Mouse (Mus musculus): ENCODE results near the gene Srgap2.

Gene Srgap2

DNA sequence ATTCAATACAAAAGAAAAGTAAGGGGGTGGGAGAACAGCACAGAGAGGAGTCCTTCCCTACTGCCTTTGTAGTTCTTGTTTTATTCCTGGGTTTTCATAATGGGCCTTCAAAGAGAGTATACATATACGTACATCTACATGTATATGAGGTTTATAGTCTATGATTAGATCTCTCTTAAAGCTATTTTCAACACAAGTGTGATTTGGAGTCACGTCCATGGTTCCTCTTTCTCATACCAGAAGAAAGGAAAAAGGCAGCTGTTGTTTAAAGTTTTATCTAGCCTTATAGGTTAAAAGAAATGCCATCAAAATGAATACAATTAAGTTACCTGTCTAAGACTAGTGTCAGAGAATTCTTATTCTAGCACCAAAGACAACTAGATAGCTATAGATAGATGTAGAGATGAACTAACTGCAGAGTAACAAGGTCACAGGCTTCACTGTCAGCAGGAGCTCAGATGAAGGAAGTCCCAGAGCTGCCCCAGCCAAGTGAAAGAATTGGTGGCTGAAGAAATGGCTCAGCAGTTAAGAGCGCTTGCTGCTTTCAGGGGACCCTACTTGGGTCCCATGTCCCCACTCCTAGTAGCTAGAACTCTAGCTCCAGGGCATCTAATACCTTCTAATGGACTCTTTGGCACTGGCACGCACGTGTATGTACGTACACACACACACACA is 63.1 kb downstream of the Srgap2 start:
- no peak for DNase-seq

- no peak for DNase-seq
Measured at GRCm38 (mm10) chr1:131462541-131463067, 64.5 kb downstream of the Srgap2 start.

GRCm38 (mm10) chr1:131460914-131461530 is 66.1 kb downstream of the Srgap2 start:
- DNase-seq, result no peak

GRCm38 (mm10) chr1:131455355-131455890 is 71.7 kb downstream of the Srgap2 start:
- no peak for DNase-seq

DNA sequence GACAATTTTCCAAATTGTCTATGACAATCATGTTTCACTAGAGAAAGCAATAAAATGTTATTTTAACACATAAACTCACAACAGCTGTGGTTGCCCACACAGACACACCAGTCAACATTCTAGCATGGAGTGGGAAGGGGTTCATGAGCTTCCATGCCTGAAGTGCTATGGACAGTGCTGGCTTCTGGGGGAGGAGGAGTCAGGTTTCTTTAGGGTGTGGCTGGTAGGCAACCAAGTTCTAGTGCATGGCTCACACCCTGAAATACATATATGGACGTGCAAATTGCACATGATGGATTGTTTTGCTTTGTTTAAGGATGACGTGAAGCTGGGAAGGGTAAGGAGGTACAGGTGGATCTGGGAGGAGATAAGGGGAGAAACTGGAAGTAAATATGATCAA is 72.8 kb downstream of the Srgap2 start:
- DNase-seq, result no peak

DNA sequence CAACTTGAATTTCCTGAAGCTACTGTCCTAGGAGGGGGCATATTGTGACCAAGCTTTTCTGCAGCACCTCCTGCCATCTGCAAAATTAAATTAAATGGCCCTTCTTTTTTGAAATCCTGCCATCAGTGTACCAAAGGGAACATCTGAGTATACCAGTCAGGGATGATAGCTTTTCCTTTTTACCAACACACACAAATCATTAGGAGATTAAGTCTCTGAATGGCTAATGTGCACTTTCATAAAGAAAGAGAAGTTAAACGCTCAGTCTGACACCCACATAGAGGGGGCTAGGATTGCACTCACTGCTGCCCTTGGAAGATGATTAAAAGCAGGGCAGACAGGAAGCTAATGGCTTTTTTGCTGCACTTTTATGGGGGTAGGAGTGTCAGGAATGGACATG is 73.8 kb downstream of the Srgap2 start:
- DNase-seq, result no peak

DNA sequence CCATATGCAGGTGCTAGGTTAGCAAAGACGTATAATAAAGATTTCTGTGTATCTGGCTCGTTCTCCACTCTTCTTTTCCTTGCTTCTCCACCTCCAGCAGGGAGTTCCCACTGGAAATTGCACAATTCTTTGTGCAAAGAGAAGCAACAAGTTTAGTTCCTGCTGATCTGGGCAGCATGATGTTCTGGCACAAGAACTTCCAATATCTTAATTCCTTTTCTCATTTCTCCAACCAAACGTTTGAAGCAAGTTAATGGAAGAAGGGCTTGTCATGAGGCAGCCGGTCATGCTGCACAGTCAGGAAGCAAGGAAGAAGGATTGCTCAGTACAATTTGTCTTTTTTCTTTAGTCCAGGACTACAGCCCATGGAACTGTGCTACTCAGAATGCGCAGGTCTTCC is 78.8 kb downstream of the Srgap2 start:
- DNase-seq, result no peak

- DNase-seq, result no peak
Measured at GRCm38 (mm10) chr1:131447333-131447732, 79.8 kb downstream of the Srgap2 start.

DNA sequence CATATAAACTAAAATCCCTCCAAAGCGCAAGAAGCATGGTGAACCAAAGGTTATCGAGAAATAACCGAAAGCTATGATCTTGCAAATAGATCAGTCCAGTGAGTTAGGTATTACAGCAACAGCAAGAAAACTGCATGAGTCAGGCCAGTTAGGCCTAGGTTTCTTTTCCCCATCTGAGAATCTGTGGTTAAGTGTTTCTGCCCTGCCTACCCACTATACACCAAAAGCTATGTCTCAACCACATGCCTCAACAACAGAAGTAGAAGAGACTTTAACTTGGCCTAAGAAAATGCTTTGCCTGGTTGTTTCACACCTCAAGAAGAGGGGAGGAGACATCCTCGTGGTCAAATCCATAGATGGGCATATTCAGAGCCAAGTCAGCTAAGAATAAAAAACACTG is 80.6 kb downstream of the Srgap2 start:
- DNase-seq, result no peak

DNA sequence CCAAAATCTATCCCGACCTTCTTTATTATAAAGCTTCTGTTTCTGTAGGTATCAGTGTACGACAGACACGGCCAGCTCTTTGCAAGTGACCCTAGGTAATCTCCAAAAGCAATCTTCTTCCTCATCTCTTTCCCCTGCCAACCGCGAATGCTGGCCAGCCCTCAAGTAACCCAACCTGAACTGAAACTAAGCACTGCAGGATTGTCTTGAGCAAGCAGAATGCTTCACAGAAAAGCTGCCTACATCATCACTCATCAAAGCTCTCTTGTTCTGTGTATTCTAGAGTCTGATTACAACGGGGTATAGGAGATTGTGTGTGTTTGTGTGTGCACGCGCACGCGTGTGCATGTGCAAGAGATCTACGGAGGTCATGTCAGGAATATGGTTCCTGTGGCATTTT is 88.6 kb downstream of the Srgap2 start:
- no peak for DNase-seq

GRCm38 (mm10) chr1:131437975-131438374 is 89.2 kb downstream of the Srgap2 start:
- DNase-seq, result no peak

- DNase-seq, result no peak
Measured at GRCm38 (mm10) chr1:131436609-131437008, 90.5 kb downstream of the Srgap2 start.

DNA sequence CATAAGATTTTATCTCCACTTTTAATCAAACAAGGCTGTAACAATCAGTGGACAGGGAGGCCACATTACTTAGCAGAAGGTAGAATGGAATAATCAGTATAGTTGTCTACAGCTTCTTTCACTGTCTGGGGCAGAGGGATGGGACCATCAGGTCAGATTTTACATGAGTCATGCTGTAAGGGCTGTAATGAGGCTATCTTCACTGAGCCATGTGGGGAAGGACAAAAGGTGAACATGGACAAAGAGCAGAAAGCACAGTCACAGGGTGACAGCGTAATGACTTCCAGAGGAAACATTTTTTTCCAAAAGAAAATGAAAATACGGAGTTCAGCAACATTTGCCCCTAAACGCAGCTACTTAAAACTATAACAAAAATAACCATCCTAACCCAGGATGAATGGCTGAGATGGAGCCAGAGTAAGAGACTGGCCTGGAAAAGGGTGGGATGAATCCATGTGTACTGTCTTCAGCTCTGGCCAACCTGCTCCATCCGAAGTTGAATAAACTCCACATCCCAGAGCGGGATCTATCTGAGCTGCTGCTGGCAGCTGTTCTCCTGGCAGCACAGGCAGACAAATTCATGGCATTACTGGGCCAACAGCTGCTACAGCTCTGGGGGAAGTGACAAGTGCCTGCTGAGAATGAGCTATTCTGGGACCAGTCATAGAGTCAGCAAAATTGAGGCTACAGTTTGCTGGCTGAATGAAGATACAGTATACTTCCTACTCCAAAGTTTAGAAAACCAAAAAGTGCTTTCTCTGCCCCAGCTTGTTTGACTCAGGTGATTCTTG is 95.5 kb downstream of the Srgap2 start:
- peak; percentile 30 for DNase-seq

DNA sequence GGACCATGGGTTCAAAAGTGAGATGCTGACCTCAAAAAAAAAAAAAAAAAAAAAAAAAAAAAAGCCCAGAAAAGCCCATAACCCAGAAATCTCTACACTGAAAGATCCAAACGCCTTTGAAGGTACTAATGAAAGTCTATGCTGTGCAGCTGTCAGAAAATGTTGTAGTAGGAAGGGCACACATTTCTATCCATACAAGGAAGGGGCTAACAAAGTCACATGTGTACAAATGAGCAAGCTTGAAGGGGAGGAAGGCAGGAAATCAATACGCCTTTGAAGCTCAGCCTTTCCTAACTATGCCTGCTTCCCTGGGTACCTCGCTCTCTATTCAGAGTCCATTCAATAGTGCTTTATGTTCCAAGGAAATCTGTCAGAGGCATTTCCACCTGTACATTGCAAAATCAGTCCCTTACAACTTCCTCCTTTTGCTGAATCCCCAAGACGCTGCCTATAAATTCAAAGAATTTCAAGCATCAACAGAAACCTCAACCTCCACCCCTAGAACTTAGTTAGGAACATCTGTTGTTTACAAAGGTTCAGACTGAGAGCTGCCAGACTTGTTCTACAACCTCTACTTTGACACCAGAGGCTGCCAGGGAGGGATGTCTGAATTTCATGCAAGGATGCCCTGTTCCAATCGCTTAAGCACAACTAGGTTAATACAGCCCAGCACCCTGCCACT is 99.9 kb downstream of the Srgap2 start:
- no peak for DNase-seq

DNA sequence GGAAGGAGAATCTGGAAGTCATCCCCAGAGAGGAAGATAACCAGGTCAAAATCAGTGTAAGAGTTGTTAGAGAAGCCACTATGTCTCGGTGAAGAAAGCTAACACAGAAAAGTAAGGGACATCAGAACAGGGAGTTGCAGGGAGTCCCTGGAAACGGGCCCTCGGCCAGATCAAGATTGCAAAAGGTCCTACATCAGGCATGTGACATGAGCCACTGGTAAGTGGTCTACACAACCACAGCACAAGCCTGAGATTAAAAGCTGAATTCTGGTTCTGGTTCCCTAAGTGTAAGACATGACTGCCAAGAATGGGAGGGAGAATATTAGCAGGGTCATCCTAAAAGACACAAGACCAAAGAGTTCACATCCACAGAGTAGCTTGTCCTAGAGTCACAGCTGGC is 104.1 kb downstream of the Srgap2 start:
- no peak for DNase-seq

GRCm38 (mm10) chr1:131421113-131421512 is 106.0 kb downstream of the Srgap2 start:
- no peak for DNase-seq

DNA sequence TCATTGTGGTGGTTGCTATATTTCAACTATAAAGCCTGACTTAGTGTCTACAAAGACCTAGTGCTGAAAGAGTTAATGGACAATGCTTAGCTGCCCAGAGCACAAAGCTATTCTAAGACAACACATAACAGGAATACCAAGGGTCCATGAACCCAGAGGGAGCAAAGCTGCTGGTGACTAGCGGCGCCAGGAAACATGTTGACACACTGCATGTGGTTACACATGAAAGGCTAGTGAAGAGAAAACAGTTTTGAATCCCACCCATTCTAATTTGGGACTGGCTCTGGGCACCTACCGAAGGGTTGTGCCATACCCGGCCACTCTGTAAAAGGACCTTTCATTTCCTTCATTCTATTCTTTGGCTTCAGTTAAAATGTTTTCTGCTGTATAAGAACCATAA is 106.5 kb downstream of the Srgap2 start:
- DNase-seq, result no peak

- no peak for DNase-seq
Measured at GRCm38 (mm10) chr1:131419307-131419706, 107.8 kb downstream of the Srgap2 start.

- DNase-seq, result no peak
Measured at GRCm38 (mm10) chr1:131417821-131418660, 109.1 kb downstream of the Srgap2 start.

DNA sequence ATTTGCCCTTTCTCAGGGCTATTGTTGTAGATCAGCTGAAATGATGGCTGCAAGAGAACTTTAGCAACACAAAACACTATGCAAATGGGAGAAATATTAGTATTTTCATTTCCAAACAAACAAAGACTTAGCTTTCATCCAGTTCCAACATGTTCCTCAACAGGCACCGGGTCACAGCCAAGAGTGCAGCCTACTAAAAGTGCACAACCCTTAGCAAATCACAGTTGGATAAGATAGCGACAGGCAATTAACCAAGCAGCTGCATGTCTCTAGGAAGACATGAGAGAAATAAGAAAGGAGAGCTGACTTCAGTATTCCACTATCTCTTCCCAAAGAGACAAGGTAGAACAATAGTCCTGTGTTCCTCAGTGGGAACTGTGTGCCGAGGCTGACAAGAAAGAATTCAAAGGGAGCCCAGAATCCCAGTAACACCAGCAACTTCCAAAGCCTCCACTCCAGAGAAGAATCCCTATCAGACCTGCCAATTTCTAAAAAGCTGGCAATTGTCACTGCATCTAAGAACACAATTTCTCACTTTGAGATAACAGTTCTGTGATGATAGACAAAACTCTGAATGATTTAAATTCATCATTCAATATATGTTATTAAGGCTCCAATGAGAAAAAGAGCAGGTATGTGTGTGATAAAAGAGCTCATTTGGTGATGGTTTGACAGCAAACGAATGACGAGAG is 109.9 kb downstream of the Srgap2 start:
- no peak for DNase-seq

- no peak for DNase-seq
Measured at GRCm38 (mm10) chr1:131403567-131403966, 123.6 kb downstream of the Srgap2 start.

All from right cerebral cortex, postnatal 4 days (tissue).